In the genomic region with DNA sequence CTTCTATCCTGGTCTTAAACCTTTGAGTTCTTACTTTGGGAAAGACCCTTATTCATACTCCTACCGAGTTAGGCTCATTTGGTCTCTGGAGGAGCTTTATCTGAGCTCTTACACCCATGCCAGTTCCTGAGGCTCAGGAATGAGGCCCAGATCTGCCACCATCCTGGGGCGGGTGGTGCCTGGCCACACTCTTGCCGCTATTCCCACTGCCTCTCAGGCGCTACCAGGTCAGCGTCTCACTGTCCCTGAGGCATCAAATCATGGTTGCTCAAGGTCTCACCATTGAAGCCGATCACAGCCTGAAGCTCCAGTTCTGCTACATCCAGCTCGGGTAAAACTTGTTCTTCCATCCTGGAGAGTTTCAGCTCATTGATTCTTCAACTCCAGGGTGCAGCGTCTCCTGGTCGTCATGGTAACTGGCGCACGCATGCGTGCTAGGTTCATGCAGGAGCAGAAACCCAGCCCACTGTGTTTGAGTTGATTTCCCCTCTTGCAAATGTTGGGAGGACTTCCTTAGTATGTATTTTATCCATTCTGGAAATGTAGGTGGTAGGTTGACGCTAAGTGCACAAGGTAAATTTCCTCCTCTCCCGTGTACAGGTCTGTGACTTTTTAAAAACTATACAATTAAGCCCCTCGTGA, we compare ENCODE assay signal across 8 mouse cellular contexts. TPM values are rescaled to one million over a fixed set of nuclear protein-coding genes. Genes with fewer than 3 reads are reported as not detected.
DNase-seq lines count a peak whose midpoint lies in the region; ATAC-seq and TF ChIP-seq lines count a peak whose summit lies in the region.

A gene (minus strand): TSS at position 410 of the 642 bp plus-strand sequence.

- peaks cover 7% of the 10 kb centered on the region for H3K36me3 ChIP-seq in heart, embryonic 13.5 days
- no peaks in the 10 kb centered on the region for H3K36me3 ChIP-seq in kidney, postnatal 0 days (ENCODE audit: insufficient read depth, low read length)
- H3K36me3 ChIP-seq in liver, adult 2 months (ENCODE audit: control insufficient read depth, insufficient read depth, low read length): no peaks in the 10 kb centered on the region

- H3K9ac ChIP-seq in heart, embryonic 13.5 days: peak within 1 kb of the TSS; percentile 88
- peak within 1 kb of the TSS; percentile 69 for H3K9ac ChIP-seq in kidney, postnatal 0 days (ENCODE audit: low read depth, low read length)
- peak within 1 kb of the TSS; percentile 64 for H3K9ac ChIP-seq in liver, adult 2 months (ENCODE audit: low read depth, low read length)

- H3K4me1 ChIP-seq in brown adipose tissue, adult 24 weeks (ENCODE audit: control insufficient read depth, insufficient read depth, insufficient read length, low read length): peaks cover 2% of the 10 kb centered on the region; the same call in 1 of the 2 replicates
- H3K4me1 ChIP-seq in heart, embryonic 13.5 days: peaks cover 23% of the 10 kb centered on the region
- 0 out of 2 replicates have a peak, but pooled peaks cover 12% of the 10 kb centered on the region for H3K4me1 ChIP-seq in kidney, postnatal 0 days (replicated peaks; ENCODE audit: insufficient read depth, low read length)
- no peaks in the 10 kb centered on the region; the same call in 1 of the 2 replicates for H3K4me1 ChIP-seq in liver, adult 2 months (ENCODE audit: control insufficient read depth, insufficient read depth, low read length)

- H3K4me2 ChIP-seq in heart, embryonic 13.5 days: peak within 1 kb of the TSS; percentile 97
- peak within 1 kb of the TSS; percentile 74 for H3K4me2 ChIP-seq in kidney, postnatal 0 days (ENCODE audit: low read length)

- WGBS in heart, embryonic 13.5 days: 5% methylated on average over 15 of the region's 15 CpGs
- 7% methylated on average over 15 of the region's 15 CpGs for WGBS in kidney, postnatal 0 days
- WGBS in liver, adult 2 months: 6% methylated on average over 15 of the region's 15 CpGs

- ATAC-seq in erythroid progenitor cell, adult 5-6 weeks (replicated peaks; ENCODE audit: low FRiP score, poor library complexity, severe bottlenecking): peak; percentile 60; the same call in 1 of the 2 replicates
- no peak for ATAC-seq in heart, embryonic 13.5 days (ENCODE audit: extremely low read depth, insufficient number of reproducible peaks, low FRiP score, low TSS enrichment)
- peak; percentile 68; the same call in 1 of the 2 replicates for ATAC-seq in kidney, postnatal 0 days (replicated peaks; ENCODE audit: low FRiP score, low read depth)
- ATAC-seq in monocyte, adult 5-6 weeks (replicated peaks; ENCODE audit: insufficient number of reproducible peaks, low FRiP score, low TSS enrichment, poor library complexity, severe bottlenecking): peak; percentile 40; the same call in 1 of the 2 replicates

- TF ChIP-seq CTCF in kidney, postnatal 0 days (IDR thresholded peaks at IDR 0.05; ENCODE audit: low read depth): no peak
- no peak for TF ChIP-seq CTCF in liver, adult 2 months (IDR thresholded peaks at IDR 0.05; ENCODE audit: low read depth, low read length)

- H3K27me3 ChIP-seq in heart, embryonic 13.5 days (replicated peaks): no peaks in the 10 kb centered on the region
- no peaks in the 10 kb centered on the region for H3K27me3 ChIP-seq in kidney, postnatal 0 days (ENCODE audit: insufficient read depth, low read length)
- no peaks in the 10 kb centered on the region for H3K27me3 ChIP-seq in liver, adult 2 months (ENCODE audit: control insufficient read depth, insufficient read depth, low read length)

- TF ChIP-seq POLR2A in liver, adult 2 months (IDR thresholded peaks at IDR 0.05; ENCODE audit: extremely low read depth, insufficient read depth, low read length): no peak

- H3K4me3 ChIP-seq in brown adipose tissue, adult 24 weeks (ENCODE audit: insufficient read depth, low read depth, low read length): peak within 1 kb of the TSS; percentile 96
- H3K4me3 ChIP-seq in heart, embryonic 13.5 days: peak within 1 kb of the TSS; percentile 77
- H3K4me3 ChIP-seq in kidney, postnatal 0 days (replicated peaks; ENCODE audit: low read depth, low read length): peak within 1 kb of the TSS; percentile 58
- H3K4me3 ChIP-seq in liver, adult 2 months (ENCODE audit: insufficient read depth, low read depth, low read length): peak within 1 kb of the TSS; percentile 59

- DNase-seq in CD4-positive, CD25-positive, alpha-beta regulatory T cell, adult 2 months (ENCODE audit: low read depth, low spot score): peak; percentile 91
- peak; percentile 82 for DNase-seq in kidney, postnatal 0 days (ENCODE audit: low spot score)
- peak; percentile 74 for DNase-seq in liver, adult 2 months (ENCODE audit: extremely low read depth, low read depth, low spot score)
- peak; percentile 69 to 72 for DNase-seq in spleen, postnatal 36 days (ENCODE audit: low spot score in 2 of 2)

- H3K9me3 ChIP-seq in heart, embryonic 13.5 days: no peaks in the 10 kb centered on the region
- H3K9me3 ChIP-seq in kidney, postnatal 0 days (replicated peaks; ENCODE audit: low read length): no peaks in the 10 kb centered on the region

- peaks cover 3% of the 10 kb centered on the region; the same call in 1 of the 2 replicates for H3K79me2 ChIP-seq in liver, adult 2 months (ENCODE audit: control insufficient read depth, insufficient read depth, low read length)

- 0 out of 2 replicates have a peak within 1 kb of the TSS, but pooled peaks have one; percentile 35 for H3K27ac ChIP-seq in brown adipose tissue, adult 24 weeks (replicated peaks; ENCODE audit: low read depth, low read length)
- H3K27ac ChIP-seq in heart, embryonic 13.5 days (replicated peaks): peak within 1 kb of the TSS; percentile 39; the same call in 1 of the 2 replicates
- H3K27ac ChIP-seq in kidney, postnatal 0 days: 0 out of 2 replicates have a peak within 1 kb of the TSS, but pooled peaks have one; percentile 42
- H3K27ac ChIP-seq in liver, adult 2 months (replicated peaks; ENCODE audit: insufficient read depth, low read depth, low read length): no peak within 1 kb of the TSS

RNA-seq across cellular contexts. Expression of the gene that starts here (rescaled TPM):
- polyA plus RNA-seq in brown adipose tissue, adult 24 weeks (2012; ENCODE audit: insufficient read depth, insufficient read length, missing spikeins): not detected in 2 replicates
- not detected in 2 replicates for total RNA-seq in erythroid progenitor cell, adult 5-6 weeks (2015; ENCODE audit: low replicate concordance)
- total RNA-seq in erythroid progenitor cell, adult 5-6 weeks (2017; ENCODE audit: low replicate concordance): not detected in 2 replicates
- polyA plus RNA-seq in heart, embryonic 13.5 days (2015; fragmentation: Nextera tagmentation; extraction: Ambion mirVana): 0.29 and 0.33 TPM in 2 replicates
- polyA plus RNA-seq in kidney, postnatal 0 days (2015; fragmentation: Nextera tagmentation; extraction: Ambion mirVana): 2.9 and 3.9 TPM in 2 replicates
- total RNA-seq in liver, adult 2 months (2014; rRNA removed): not detected in 2 replicates
- polyA plus RNA-seq in liver, adult 2 months (2012; rRNA removed): not detected in 2 replicates
- not detected in 3 replicates for total RNA-seq in monocyte, adult 5-6 weeks (2017)

Comparison
In these comparisons a context has a peak if more than half of its experiments do, and no peak if none do; other contexts are left out.
1. Peak in ATAC-seq in erythroid progenitor cell, adult 5-6 weeks; RNA of the gene not detected or under 1 TPM.
2. Peak in DNase-seq, H3K4me3 ChIP-seq and H3K9ac ChIP-seq in liver, adult 2 months; RNA of the gene not detected or under 1 TPM.
3. Peak in ATAC-seq in monocyte, adult 5-6 weeks; RNA of the gene not detected or under 1 TPM.